Mouse (Mus musculus) cerebellum, adult 11 months (tissue): ENCODE measurements around the gene Ncf1.

Experiments
- DNase-seq: peaks from one replicate; pipeline ENCODE4 v3.0.0; 2022

Gene Ncf1

GRCm38 (mm10) chr5:134229391-134229790 lies at the start of gene Ncf1:
Gene Ncf1, minus strand, starts transcription at chr5:134229625.
- DNase-seq = no peak

GRCm38 (mm10) chr5:134277109-134277508 lies 47.7 kb upstream of the Ncf1 start:
- DNase-seq = no peak

GRCm38 (mm10) chr5:134275556-134275955 lies 46.1 kb upstream of the Ncf1 start:
- DNase-seq = no peak

- DNase-seq = no peak
Measured at GRCm38 (mm10) chr5:134275021-134275420, 45.6 kb upstream of the Ncf1 start.

GRCm38 (mm10) chr5:134273761-134274160 lies 44.3 kb upstream of the Ncf1 start:
- DNase-seq = no peak

- no peak for DNase-seq
Measured at GRCm38 (mm10) chr5:134272761-134273160, 43.3 kb upstream of the Ncf1 start.

GRCm38 (mm10) chr5:134271421-134271820 lies 42.0 kb upstream of the Ncf1 start:
- DNase-seq = no peak

- DNase-seq = no peak
Measured at GRCm38 (mm10) chr5:134270566-134270965, 41.1 kb upstream of the Ncf1 start.

- no peak for DNase-seq
Measured at GRCm38 (mm10) chr5:134269751-134270150, 40.3 kb upstream of the Ncf1 start.

- DNase-seq = no peak
Measured at GRCm38 (mm10) chr5:134268751-134269150, 39.3 kb upstream of the Ncf1 start.

GRCm38 (mm10) chr5:134266404-134266803 lies 37.0 kb upstream of the Ncf1 start:
- no peak for DNase-seq

GRCm38 (mm10) chr5:134265890-134266289 lies 36.5 kb upstream of the Ncf1 start:
- DNase-seq = no peak

GRCm38 (mm10) chr5:134260001-134260636 lies 30.7 kb upstream of the Ncf1 start:
- peak; percentile 18 for DNase-seq

GRCm38 (mm10) chr5:134258934-134259333 lies 29.5 kb upstream of the Ncf1 start:
- DNase-seq = no peak

GRCm38 (mm10) chr5:134258395-134258794 lies 29.0 kb upstream of the Ncf1 start:
- DNase-seq = no peak

- DNase-seq = no peak
Measured at GRCm38 (mm10) chr5:134257349-134258031, 28.1 kb upstream of the Ncf1 start.

- DNase-seq = no peak
Measured at GRCm38 (mm10) chr5:134255294-134255693, 25.9 kb upstream of the Ncf1 start.

- DNase-seq = no peak
Measured at GRCm38 (mm10) chr5:134253806-134254205, 24.4 kb upstream of the Ncf1 start.

- DNase-seq = no peak
Measured at GRCm38 (mm10) chr5:134251083-134251482, 21.7 kb upstream of the Ncf1 start.

- DNase-seq = no peak
Measured at GRCm38 (mm10) chr5:134250601-134251000, 21.2 kb upstream of the Ncf1 start.

GRCm38 (mm10) chr5:134249245-134249649 lies 19.8 kb upstream of the Ncf1 start:
- no peak for DNase-seq

- no peak for DNase-seq
Measured at GRCm38 (mm10) chr5:134248608-134249244, 19.3 kb upstream of the Ncf1 start.

- DNase-seq = no peak
Measured at GRCm38 (mm10) chr5:134246146-134246545, 16.7 kb upstream of the Ncf1 start.

- no peak for DNase-seq
Measured at GRCm38 (mm10) chr5:134244890-134245289, 15.5 kb upstream of the Ncf1 start.
